Mouse (Mus musculus) heart, postnatal 10 days (tissue): ENCODE results near the gene Tspan18. TPM values are rescaled to one million over a fixed set of nuclear protein-coding genes. Genes with fewer than 3 reads are reported as not detected.

Source experiments
- DNase-seq, 2 experiments: peaks; one replicate each; pipeline ENCODE4 v3.0.0; 2021
- intact Hi-C: fragments of 180-260 bp; cut with DNase I; formaldehyde crosslinking; loops from one replicate; pipeline ENCODE4 v1.15.1; 2025
- total RNA-seq, 2 experiments: library from RNA; stranded (reverse); gene quantifications; 2 replicates each; pipeline ENCODE4 v1.2.3; 2021

Gene Tspan18
- total RNA-seq, 2 experiments from 2014 or later: 54.1 to 63.4 TPM

DNA sequence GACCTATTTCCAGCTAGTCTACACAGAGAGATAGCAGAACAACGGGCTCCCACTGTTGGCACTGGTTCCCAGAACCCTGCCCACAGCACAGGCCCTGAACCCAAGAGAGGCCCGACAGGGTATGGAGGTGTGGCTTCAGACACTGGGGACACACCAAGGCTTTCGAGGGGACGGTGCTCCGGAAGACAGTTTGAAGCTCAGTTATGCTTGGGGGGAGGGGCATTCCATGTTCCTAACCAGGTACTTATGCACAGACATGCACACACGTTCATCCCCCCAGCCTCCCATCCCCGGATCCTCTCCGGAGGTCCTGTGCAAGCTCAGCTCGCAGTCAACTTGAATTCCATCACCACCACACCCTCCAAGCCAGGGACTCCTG is 142.1 kb downstream of the Tspan18 start:
- no peak for DNase-seq

GRCm38 (mm10) chr2:93191488-93192181 is 142.7 kb downstream of the Tspan18 start:
- intact Hi-C loops: no loop called here

More for the DNA sequence above, 142.1 kb downstream of the Tspan18 start:
- intact Hi-C loops: no loop called here

DNA sequence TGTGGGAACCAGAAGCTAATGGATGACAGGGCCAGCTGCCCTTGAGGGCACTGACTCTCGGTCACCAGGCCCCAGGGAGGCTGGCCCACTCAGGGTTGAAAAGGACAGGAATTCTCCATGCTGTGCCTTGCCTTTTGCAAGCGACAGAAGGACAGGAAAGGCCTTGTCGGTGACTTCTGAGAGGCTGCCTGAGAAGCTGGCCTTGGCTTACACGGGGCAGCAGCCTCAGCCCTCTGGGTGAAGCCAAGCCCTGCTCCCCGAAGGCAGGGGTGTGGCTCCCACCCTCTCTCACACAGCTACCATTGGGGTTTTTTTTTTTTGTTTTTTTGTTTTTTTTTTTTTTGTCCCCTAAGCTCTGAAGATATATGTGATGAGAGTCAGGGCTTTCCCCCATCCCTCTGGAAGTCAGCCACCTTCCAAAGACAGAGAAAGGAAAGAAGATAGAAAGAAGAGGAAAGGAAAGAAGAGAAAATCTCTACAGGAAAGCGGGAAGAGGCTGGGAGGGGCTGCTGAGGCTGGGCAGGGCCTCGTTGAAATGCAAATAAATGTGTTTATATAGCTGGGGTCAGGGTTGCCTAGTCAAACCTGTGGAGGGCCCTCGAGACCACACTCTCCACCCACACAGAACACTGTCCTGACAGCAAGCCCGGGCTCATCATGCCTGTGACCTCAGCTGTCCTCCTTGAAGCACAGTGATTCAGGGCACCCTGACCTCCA is 143.4 kb downstream of the Tspan18 start:
- intact Hi-C loops: no loop called here
- DNase-seq: no peak

More at GRCm38 (mm10) chr2:93191488-93192181, 142.7 kb downstream of the Tspan18 start:
- no peak for DNase-seq

GRCm38 (mm10) chr2:93188761-93189458 is 145.4 kb downstream of the Tspan18 start:
- intact Hi-C loops: loop anchor here (2.0 to 5.0 kb wide), 2 partner anchors 47 to 120 kb away; no protein-coding TSS in a partner anchor
- peak; percentile 27 to 58 for DNase-seq

GRCm38 (mm10) chr2:93188020-93188760 is 146.1 kb downstream of the Tspan18 start:
- DNase-seq: peak; percentile 45 to 58
- intact Hi-C loops: loop anchor here (2.0 to 5.0 kb wide), 2 partner anchors 46 to 119 kb away; no protein-coding TSS in a partner anchor

- peak; percentile 86 to 88 for DNase-seq
- intact Hi-C loops: loop anchor here (5.0 kb wide), 1 partner anchor 45 kb away; no protein-coding TSS in a partner anchor
These were observed 146.8 kb downstream of the Tspan18 start, which contains the start of gene Trp53i11 for GRCm38 (mm10) chr2:93187323-93187996. Gene Trp53i11, plus strand, starts transcription at chr2:93187548.

DNA sequence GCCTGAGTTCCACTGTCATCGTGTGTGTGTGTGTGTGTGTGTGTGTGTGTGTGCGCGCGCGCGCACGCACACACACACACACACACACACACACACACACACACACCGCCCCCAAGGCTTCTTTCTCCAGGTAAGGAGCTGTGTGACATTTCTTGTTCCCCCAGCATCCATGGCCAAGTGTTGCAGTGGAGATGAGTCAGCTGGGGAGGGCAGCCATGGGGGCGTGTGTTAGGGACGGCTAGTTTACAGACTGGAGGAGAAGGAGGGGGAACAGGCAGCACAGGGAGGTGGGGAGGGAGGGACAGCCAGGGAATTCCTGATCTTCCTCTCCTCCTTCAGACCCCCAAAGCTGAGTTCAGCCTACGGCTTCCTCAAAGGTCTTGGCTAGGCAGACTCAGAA is 151.4 kb downstream of the Tspan18 start:
- intact Hi-C loops: no loop called here
- DNase-seq: no peak

GRCm38 (mm10) chr2:93180077-93180844 is 154.0 kb downstream of the Tspan18 start:
- peak in 1 of 2 experiments; percentile 40 for DNase-seq
- intact Hi-C loops: no loop called here

- intact Hi-C loops: no loop called here
- DNase-seq: no peak
These were observed 154.7 kb downstream of the Tspan18 start for GRCm38 (mm10) chr2:93179603-93180002.

DNA sequence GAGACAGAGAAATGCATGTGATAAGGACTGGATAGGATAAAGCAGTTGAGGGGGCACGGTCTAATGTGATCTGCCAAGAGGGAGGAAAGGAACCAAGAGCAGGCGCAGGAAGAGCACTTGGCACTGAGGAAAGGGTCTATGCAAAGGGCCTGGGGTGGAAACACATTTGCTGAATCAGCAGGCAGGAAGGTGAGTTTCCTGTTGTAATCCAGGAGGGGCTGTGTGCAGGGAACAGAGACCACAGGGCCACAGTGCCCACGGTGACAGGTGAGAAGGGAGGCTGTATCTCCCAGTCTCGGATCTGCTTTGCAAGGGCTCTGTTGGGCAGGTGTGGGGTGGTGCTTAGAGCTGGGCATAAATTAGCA is 156.0 kb downstream of the Tspan18 start:
- intact Hi-C loops: no loop called here

GRCm38 (mm10) chr2:93177668-93178312 is 156.5 kb downstream of the Tspan18 start:
- intact Hi-C loops: no loop called here

More for the DNA sequence above, 156.0 kb downstream of the Tspan18 start:
- DNase-seq: no peak

DNA sequence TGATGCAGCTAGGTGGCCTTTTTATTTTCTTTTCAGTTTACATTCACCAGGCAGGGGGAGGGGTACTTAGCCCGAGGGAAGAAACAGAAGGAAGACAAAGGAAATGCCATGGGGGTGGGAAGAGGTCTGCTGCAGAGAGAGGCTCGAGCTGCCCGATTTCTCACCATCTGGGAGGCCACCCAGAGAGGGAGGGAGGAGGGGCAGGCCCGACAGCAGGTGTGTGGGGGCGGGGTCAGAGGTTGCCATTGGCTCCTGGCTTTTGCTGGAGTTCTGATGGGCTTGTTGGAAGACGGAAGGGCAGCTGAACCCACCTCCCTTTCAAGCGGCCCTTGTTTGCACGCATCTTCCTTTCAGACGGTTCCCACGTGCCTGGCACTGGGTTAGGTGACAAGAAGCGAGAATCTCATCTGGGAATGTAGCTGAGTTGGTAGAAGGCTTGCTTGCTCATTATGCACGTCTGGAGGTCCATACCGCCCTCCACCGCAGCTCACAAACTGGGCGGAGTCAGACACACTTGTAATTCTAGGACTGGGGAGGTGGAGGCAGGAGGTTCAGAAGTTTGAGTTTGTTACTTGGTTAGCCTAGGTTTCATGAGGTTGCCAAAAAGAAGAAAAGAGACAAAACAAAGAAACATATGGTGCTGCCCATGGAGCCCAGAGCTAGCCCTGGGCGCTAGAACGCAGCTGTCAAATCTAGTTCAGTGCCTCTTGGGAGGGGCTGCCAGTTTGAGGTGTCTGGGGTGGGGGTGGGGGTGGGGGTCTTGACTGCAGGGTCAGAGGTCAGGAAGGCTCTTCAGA is 157.2 kb downstream of the Tspan18 start:
- no peak for DNase-seq
- intact Hi-C loops: no loop called here

More at GRCm38 (mm10) chr2:93177668-93178312, 156.5 kb downstream of the Tspan18 start:
- DNase-seq: no peak

DNA sequence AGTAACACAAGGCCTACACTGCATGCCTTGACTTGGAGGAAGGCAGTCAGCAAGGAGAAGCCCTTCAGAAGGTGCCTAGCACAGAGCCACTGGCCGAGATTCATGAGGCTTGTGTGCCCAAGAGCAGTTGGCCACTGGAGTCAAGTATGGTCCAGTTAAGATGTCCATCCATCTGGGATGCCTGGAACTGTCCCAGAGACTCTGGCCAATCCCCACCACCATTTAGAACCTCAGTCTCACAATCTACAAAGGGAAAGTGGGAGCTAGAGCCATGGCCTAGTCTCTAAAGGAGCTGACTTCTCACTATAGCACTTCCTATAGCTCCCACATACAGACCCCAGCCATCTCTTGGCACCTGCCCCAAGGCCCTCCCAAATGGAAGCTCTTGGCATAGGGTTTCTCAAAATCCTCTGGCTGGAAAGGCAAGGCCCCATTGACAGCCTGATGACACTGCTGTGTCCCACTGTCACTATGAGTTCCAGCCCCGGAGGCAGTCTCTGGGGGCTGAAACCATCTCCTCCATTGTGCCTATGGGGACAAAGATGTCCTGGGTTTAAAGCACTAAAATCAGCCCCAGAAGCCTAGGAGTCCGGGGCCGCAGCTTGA is 158.0 kb downstream of the Tspan18 start:
- intact Hi-C loops: no loop called here
- DNase-seq: no peak

DNA sequence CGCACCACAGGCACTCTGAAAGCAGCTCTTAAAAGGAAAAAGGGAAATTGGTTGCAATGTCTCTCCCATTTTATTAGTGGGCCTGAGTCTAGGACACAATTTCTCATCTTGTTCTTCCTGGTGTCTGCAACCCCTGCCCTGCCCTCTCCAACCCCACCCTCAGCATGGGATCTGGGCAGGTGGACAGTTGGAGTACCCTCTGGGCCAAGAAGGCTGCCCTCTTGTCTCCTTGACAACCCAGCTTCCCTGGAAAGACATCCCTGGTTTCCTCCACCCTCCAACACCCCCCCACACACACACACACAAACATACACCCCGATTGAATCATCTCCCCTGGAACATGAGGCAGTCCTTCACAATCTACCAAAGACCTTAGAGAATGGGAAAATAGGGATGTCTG is 158.6 kb downstream of the Tspan18 start:
- intact Hi-C loops: no loop called here
- DNase-seq: no peak

DNA sequence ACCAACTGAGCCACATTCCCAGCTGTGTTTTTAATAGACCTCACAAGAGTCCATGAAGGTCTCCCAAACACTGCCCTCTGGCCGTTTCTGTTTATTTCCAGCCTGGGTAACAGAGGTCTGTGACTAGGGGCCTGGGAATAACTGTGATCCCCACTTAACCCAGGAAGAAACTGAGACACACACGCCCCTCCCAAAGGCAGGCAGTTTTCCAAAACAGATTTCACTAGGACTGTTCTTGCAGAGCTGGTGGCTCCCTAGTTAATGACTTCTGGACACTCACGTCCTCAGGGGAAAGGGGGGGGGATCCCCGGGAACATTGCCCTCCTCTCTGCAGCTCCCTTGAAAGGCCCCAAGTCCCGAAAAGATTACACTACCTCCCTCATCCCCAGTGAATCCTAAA is 159.0 kb downstream of the Tspan18 start:
- intact Hi-C loops: no loop called here
- no peak for DNase-seq

GRCm38 (mm10) chr2:93174159-93174558 is 160.1 kb downstream of the Tspan18 start:
- intact Hi-C loops: no loop called here
- DNase-seq: no peak

- no peak for DNase-seq
- intact Hi-C loops: no loop called here
These were observed 161.8 kb downstream of the Tspan18 start for GRCm38 (mm10) chr2:93172460-93172859.
